Mouse (Mus musculus) thymus, postnatal 14 days (tissue): Measurements from ENCODE around the gene Hip1r.
"Not testable (repeated sequence)": the region's sequence is repeated elsewhere in the genome, so short reads cannot be mapped to it uniquely, and the experiment has no call there.

Experiments used
- DNase-seq: peaks from one replicate; pipeline ENCODE4 v3.0.0; 2021

Hip1r gene

DNA sequence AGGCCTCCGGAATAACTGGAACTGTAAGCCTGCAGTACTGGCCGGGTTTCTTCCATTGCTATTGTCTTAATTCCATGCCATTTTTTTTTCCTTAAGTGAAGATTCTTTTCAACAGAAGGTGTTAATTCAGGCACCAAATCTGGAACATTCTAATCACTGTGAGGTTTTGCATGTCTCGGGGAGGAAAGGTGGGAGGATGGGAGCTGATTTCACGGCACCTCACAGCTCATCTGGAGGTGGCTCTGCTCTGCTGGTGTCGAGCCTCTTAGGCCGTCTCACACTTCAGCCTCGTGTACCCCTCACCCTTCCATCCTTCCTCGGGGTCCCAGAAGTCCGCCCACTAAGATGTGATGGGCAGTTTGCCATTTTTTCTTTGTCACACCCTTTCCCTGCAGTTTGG is 67.7 kb downstream of the Hip1r start:
- DNase-seq = no peak

DNA sequence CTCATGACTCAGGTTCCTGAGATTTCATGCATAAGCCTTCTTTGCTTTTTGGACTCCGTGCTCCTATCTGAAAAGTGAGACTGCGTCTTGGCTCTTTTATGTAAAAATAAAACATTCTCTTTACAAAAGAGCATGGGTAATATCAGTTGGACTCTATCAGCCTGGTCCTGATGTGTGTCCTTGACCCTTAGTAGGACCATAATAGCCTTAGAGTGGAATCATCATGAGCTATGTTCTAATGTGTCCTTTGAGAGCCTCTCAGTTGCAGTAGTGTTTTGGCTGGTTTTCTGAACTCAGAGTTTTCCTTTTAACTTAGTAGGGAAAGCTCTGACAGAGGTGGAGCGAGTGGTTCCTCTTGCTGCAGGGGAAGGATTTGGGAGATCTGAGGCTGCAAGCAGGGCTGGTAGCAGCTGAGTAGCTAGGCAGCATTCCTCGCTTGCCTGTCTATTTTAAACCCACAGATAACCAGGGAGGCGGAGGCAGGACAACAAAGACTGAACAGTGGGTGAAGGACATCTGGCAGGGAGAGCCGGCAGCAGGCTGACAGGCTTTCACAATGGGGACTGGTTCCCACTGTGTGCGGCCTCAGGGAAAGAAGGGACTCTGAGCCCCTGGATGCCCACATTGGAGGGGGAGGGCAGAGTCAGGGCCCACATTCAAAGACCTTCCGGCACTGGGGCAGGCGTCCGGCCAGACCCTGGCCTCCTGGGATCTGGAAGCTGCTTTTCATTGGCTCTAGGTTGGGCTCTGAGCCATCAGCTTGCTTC is 70.0 kb downstream of the Hip1r start:
- DNase-seq = no peak

- no peak for DNase-seq
Observed at GRCm38 (mm10) chr5:124043999-124044398, 70.6 kb downstream of the Hip1r start.

GRCm38 (mm10) chr5:124045453-124046010 is 72.1 kb downstream of the Hip1r start:
- DNase-seq = no peak

- DNase-seq = no peak
Observed at GRCm38 (mm10) chr5:124046741-124047401, 73.4 kb downstream of the Hip1r start.

DNA sequence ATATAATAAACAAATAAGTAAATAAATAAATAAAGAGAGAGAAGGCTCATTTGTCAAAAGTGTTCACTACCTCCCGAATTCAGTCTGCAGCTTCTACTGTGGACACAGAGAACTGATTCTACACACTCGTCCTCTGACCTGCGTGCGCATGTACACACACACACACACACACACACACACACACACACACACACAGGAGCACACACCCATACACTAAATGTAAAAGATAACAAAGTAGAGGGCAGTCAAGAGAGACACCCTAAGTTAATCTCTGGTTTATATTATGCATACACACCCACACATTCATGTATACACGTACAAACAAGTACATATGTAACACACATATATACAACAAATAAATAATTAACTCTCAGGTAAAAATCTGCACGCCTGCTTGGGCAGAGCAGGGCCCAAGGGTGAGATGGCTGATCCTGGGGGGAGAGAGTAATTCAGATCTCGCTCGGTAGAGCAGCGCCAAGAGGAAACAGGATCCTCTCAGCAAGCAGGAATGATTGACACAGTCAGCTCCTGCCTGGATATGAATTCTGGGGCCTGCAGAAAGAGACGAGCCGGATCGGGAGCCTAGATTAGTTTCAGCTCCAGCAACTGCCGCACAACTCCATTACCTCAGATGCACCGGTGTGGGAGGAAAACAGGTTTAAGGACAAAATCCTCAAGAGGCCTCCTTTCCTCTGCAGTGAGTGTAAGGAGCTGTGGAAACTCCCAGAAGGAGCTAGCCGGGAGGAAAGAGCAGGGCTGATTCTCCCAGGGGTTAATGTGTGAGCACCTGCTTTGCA is 76.0 kb downstream of the Hip1r start:
- DNase-seq = no peak

DNA sequence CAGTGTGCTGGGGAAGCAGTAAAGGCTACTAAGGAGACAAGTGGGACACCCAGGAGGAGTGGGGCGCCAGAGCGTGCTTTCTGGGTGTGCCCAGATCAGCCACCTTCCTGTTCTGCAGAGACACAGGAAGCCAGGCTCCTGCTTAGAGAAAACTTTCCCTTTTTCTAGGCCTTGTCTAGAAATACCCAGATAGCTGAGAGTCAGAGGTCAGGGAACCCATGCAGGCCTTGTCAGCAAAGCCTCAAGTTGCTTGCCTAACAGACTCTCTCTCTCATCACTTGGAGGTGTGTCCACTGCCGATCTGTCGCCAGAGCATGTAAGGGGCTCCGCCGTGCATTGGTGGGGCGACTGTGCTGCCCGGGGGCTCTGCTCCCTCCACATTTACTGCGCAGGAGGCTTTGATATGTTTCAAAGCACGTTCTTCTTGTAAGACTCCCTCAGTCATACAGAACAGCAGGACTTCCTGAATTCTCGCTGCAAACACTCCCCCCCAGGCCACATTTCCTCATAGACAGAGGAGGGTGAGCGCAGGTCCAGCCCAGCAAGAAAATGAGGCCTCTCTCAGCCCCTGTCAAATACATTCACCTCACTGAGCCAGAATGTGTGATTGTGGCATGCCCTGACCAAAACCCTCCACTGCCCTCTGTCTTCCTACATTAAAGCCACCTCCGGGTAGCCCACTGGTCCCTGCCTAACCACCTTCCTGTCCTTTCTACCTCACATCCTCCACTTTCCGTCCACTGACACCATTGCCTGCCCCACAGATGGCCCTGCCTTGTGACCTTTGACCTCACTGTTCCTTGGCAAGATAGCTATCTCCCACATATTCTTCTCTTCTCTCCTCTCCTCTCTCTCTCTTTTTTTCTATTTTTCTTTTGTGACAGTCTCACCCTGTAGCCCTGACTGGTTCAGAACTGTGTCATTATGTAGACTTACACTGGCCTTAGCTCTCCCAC is 76.9 kb downstream of the Hip1r start:
- DNase-seq = peak; percentile 76

DNA sequence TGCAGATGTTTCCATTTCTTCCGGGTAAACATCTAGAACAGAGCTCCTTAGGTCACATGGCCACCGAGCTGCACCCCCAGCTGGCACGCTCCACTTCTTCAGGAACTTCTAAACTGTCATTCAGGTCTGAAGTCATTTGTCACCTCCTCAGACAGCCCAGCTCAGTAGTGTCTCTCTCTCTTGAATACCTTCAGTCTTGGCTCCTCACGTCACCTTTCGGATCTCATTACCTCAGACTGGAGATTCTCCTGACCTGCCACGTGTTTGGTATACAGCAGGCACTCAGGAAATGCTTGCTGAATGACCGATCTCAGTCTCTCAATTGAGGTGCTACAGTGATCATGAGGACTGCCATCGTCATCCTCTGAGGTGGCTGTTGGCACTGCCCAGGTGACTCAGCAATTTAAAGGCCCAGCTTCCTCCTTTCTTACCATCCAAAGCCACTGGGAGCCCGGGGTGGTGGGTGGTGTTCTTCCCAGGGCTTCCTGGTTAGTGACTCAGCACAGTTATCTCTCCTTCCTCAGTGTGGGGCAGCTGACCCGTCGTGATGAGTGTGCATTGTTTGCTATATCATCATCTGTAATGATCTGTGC is 78.6 kb downstream of the Hip1r start:
- peak; percentile 59 for DNase-seq

DNA sequence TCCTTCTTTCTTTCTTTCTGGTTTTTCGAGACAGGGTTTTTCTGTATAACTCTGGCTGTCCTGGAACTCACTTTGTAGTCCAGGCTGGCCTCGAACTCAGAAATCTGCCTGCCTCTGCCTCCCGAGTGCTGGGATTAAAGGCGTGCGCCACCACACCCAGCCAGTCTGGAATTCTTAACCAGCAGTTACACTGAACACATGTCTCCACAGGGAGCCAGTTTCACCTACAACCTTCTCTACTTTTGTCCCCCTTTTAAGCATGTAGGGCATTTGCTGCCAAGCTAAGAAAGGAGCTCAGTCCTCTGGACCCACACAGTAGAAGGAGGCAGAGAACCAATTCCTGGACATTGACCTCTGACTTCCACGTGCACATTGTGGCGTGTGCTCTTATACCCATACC is 79.2 kb downstream of the Hip1r start:
- DNase-seq = not testable (repeated sequence)
